Mouse (Mus musculus): Measurements from ENCODE around the gene Sgms1. TPM values are rescaled to one million over a fixed set of nuclear protein-coding genes. Genes with fewer than 3 reads are reported as not detected.

Sgms1 gene
- total RNA-seq, 2 experiments from 2014 or later = 50.5 to 57.4 TPM

DNA sequence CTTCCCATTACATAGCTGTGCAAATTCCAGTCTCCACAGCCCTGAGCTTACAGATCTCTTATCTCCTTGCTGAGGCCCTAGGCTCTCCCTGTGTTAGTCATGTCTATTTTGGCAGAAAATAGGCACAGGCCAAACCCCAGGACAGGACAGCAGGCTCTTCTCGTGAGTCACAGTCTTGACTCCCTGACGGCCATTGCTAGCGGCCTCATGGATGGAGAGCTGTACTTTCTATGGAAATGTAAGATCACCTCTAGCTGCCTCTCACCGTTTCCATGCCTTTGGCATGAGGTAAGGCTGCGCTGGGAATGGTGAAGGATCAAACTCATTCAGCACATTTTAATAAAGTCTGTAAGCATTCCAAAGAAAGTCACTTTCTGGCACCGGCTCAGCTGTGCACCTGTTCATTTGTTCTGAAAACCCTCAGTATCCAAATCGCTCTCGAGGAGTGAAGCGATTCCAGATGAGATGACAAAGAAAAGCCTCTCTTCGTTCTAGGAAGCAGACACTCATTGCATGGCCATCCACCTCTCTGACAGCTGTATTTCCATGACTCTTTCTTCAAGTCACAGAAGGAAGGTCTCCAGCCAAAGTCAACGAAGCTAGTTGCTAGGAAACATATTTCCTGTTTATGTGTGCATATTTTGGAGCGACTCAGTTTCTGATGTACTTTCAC is 97.3 kb downstream of the Sgms1 start:
- DNase-seq = peak; percentile 43

DNA sequence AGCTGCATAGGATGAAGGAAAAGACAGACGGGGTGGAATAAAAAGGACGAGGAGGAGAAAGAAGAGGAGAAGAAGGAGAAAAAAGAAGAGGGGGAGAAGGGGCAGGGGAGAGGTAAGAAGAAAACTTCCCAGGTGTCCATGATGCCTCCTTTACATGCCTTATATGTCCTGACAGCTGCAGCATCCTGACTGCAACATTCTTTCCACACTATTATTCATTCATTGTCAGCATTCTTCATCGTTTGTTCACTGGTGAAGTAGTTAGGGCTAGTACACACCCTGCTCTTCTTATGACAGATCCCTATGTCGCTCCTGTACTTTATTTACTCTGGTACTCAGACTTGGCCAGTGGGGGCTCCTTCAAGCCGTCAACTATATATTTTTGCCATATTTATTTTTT is 98.4 kb downstream of the Sgms1 start:
- no peak for DNase-seq

DNA sequence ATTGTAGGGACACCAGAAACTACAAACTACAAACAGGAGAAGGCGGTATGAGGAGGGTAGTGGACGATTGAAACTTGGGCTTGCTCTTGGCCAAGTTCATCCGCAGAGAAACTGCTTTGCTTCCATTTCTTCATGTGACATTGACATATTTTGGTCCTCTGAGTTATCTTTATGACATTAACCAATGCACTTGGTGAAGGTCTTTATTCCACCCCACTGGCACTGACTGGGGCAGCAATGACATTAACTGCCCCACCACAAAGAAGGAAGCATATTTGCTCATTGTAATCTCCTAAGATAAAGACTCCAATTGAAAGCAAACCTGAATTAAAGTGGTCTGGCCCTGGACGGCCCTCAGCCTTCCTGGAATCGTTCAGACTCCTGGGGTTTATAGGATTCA is 100.6 kb downstream of the Sgms1 start:
- DNase-seq = no peak

DNA sequence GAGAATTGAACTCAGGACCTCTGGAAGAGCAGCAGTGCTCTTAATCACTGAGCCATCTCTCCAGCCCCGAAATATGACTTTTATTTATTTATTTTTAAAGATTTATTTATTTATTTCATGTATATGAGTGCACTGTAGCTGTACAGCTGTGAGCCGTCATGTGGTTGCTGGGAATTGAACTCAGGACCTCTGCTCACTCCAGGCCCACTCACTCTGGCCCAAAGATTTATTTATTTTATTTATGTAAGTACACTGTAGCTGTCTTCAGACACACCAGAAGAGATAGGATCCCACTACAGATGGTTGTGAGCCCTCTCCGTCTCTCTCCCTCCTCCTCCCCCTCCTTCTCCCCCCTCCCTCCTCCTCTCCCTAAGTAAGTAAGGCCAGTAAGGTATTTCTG is 101.7 kb downstream of the Sgms1 start:
- no peak for DNase-seq

GRCm38 (mm10) chr19:32285455-32285831 is 104.1 kb downstream of the Sgms1 start:
- no peak for DNase-seq

DNA sequence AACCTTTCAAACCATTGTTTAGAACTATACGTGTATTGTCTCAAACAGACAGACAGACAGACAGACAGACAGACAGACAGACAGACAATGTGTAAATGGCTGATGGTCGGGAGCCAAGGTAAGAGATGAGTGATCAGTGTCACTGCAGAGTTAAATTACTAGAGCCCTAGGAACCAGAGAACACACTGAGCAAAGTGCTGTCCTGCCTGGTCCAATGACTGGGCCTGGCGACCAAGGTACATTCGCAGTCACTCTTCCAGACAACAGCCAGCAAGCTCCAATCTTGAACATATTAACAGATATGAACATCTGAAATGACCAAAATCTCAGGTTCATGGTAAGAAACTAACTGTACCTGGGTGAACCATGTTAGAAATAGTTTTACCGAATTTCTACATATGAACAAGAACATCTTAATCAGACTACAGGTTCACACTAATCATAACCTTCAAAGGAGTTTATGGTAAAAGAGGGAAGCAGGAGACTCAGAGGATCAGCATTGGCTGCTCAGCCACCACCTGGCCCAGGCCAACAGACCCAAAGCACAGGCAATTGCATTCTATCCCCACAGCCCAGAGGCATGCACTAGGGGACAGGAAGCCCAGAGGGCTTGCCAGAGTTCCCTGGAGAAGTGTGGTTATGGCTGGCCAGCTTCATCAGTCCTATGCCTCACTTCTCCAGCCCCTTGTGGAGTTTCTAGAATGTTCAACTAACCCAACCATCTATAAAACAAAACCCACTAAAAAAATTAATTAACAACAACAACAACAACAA is 104.6 kb downstream of the Sgms1 start:
- no peak for DNase-seq

DNA sequence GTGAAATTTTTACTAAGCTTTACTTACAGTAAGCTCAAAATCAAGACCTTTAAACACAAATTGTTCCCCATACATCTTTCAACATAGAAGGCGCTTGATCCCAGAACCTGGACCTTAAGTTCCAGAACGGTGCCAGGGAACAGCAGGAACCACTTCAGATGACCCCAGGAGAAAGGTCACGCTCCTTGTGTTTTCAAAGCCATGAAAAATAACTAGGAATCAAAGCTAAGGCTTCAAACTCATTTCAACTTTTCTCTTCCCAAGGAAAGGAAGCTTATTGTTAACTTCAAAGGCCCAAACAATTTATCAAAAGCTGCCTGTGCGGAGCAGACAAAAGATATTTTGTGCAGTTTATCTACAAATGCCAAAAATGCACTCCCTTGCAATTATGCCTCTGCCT is 107.6 kb downstream of the Sgms1 start:
- DNase-seq = no peak

DNA sequence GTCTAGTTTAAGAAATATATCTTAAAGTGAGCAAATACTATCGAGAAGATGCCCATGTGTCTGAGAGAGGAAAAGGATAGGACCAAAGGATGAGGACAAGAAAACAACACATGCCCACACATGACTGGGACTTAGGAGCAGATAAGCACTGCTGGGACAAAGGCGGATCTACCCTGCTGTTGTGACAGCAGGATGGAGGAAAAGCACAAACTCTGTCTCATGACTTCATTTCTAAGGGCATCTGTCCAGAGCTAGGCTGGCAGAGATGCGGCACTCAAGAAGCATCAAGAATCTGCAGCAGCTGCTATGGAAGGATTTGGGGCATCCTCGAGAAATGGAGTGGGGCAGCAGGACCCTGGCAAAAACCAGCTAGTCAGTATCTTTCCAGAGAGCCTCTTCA is 109.1 kb downstream of the Sgms1 start:
- DNase-seq = no peak

DNA sequence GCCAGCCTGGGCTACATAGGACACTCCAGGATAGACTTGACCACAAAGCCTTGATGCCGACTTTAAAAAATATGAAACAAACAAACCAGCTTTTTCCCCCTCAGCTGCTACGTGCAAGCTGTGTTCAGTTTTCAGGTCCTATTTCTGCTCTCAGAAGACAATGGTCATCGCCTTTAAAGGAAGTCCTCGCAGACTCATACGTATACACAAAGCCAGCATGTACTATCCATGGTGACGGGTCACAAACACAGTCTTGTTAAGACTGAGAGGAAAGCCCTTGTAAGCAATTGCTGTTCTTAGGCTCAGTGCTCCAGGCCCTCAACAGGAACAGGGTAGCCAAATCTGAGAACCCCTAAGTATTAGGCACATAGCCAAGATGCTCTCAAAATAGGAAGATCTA is 110.1 kb downstream of the Sgms1 start:
- no peak for DNase-seq

DNA sequence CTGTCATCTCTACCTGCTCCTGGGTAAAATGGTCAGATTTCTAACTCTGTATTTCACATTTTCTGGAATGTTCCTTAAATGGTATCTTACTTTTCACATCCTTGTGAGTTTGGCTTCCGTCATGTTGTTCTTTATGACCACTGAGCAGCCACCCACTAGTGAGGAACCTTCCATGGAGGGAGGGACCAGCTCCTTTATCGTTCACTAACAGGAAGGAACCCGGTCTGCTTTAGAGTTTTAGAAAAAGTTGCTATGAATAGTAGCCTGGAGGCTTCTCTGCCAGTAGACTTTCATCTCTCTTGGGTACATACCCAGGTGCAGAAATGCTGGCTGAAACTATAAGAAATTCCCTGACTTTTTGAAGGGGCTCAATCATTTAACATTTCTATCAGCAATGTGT is 111.6 kb downstream of the Sgms1 start:
- DNase-seq = no peak

DNA sequence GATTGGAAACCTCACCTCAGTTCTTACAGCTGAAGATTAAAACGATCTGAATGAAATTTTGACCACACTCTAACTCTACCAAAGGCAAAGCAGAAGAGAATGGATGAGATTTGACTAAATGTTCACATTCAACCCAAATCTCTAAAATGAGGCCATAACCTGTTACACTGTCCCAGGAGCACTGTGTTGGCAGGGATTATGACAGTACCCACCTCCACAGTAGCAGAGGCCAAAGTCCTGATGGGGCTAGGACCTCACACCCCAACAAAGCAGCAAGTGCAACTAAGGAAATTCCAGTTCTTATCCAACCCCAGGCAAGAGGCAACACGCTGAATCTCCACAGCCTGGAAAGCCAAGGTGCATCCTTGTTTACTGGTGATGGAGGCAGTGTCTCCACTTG is 112.2 kb downstream of the Sgms1 start:
- DNase-seq = no peak

- no peak for DNase-seq
Observed at GRCm38 (mm10) chr19:32276817-32277216, 112.7 kb downstream of the Sgms1 start.

DNA sequence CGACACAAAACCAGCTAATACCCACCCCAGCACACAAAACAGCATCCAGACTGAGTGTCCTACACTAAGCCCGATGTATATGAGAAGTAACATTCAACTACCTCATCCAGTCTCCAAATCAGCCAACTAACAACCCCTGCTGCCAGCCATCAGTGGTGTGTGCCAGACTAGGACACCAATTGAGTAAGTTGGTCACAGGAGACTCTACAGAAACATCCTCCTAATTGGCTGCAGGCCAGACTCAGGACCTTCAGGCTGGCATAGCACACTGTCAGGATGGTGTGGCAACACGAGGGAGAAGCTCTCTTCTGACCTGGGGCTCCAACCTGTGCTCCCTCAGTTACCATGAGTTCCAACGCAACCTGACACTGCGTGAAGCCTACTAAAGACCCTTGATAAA is 113.3 kb downstream of the Sgms1 start:
- DNase-seq = peak; percentile 32

GRCm38 (mm10) chr19:32275068-32275925 is 114.2 kb downstream of the Sgms1 start:
- no peak for DNase-seq

DNA sequence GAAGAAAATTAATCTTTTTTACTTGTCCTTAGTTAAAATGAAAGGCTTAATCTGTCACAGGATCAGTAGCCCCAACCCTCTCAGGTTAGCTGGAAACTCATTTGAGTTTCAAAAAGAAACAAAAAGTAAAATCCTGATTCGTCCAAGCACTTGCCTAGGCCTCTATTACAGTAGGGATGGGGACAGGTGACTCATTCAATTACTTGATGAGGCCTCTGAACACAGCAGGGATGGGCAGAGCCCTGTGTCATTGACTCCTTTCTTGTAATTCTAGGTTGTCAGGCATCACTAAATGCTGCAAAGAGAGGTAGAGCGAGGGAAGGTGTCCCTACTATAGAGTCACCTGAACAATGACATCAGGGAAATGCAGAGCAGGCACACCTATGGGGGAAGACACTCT is 115.4 kb downstream of the Sgms1 start:
- no peak for DNase-seq

DNA sequence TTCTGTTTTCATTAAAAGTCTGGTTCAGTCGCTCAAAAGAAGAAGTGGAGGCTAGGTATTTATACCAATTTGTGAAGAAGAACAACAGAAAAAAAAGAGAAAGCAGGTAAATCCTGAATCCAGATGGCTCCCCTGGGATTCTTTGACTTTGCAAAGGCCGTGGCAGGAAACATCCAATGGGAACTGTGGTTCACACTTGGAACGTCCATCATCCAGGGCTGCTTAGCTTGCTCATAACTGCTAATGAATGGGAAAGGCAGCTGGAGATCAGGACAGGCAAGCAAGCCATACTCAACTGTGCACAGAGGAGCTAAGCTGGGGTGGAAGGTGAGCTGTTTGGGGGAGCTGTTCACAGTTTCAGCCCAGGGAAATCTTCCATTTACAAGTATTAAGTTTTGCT is 115.8 kb downstream of the Sgms1 start:
- DNase-seq = no peak

- DNase-seq = no peak
Observed at GRCm38 (mm10) chr19:32272475-32273260, 116.8 kb downstream of the Sgms1 start.

GRCm38 (mm10) chr19:32271455-32272200 is 117.9 kb downstream of the Sgms1 start:
- no peak for DNase-seq

DNA sequence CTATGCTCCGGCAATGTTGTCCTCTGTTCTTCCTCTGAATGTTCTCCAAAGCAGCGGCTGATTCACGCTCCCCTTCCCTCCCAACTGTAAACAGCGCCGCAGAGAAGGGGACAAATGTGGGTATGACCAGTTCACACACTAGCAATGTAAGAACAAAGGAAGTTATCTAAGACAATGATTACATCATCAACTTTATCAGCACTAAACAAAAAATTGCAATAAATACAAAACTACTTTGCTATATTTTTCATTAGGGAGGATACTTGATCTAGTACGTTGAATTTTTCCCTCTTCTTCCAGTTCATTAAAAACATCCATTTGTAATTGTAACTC is 119.7 kb downstream of the Sgms1 start:
- DNase-seq = no peak

DNA sequence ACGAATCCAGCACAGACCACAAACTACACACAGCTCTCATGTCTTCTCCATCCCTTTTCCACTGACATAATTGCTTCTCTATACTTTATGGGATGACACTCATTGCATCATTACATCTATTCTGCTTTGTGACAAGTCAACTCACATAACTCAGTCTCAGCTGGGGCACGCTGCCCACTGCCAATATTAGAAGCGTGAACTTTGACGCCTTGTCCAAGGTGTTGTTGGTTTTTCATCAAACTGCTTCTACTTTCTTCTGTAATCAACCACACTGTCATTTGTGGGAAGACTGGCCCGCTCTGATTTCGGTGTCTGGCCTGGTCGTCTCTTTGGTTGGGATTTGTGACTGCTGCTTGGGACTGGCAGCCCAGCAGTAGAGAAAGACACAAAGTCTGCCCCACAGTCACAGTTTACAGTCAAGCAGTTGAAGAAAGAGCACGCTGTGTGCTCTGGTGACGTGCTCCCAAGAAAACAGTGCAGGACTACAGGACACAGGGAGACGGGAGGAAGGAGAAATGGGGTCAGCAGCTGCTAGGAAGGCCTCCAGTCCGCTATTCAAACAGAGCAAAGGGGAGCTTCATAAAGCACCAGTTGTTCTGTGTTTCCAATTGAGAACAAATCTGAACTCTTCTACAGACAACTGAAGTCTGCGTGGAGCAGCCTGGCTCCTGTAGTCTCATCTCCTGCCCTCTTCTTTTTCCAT is 120.2 kb downstream of the Sgms1 start:
- no peak for DNase-seq

DNA sequence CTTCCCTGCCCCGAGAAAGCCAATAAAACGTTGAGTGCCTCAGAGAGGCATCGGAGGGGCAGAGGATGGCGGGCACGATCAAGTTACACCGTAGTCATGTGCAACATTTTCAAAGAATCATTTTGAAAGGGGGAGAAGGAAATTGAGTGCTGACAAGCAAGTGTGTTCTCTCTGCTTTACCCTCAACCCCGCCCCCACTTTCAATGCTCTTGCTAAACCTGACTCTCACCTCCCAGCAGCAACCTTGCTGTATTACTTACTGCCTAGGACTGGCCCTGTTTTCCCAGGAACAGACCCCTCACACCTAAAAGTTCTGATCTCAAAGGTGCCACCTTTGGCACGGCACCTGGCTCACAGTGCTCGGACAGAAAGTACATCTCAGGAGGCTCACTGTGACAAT is 121.0 kb downstream of the Sgms1 start:
- DNase-seq = no peak

Measured in heart, postnatal 4 days (tissue).